Mouse (Mus musculus) cortical plate, adult 2 months (tissue): ENCODE data around the gene Dcbld1.

Source experiments
- CTCF ChIP-seq: fragments of 200-500 bp; IDR thresholded peaks from 2 replicates; pipeline ENCODE4 v1.5.1; 2011; ENCODE audit warnings: mild to moderate bottlenecking, control low read depth, low read length; ENCODE audit not compliant: insufficient read depth; ENCODE audit errors: extremely low read depth
- POLR2A ChIP-seq: fragments of 200-500 bp; IDR thresholded peaks from 2 replicates; pipeline ENCODE4 v1.6.1; 2011; ENCODE audit warnings: mild to moderate bottlenecking, low read length, control low read depth; ENCODE audit not compliant: insufficient read depth; ENCODE audit errors: extremely low read depth

DNA sequence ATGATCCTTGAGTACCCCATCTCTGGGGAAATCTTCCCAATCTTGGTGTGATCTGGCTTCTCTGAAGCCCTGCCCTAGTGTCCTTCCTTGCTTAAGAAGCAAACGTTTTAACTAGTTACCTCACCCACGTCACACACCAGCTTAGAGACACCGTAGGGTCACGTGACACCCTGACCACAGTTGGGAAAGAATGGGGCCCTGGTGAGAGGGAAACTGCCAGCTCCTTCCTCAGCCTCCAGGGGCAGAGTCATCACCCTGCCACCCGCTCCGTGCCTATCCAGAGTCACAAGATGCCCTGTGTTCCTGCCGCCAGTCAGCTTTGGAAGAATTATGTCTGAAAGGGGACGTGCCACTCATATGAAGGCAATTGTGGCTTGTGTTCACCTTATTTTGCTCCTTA lies 51.2 kb downstream of the Dcbld1 start:
- no peak for TF ChIP-seq CTCF
- no peak for TF ChIP-seq POLR2A
